Mouse (Mus musculus): ENCODE results near the gene Rfxap.

The Rfxap gene

GRCm38 (mm10) chr3:54807666-54808217, at the start of gene Rfxap:
TSS of gene Rfxap (minus strand) at chr3:54807791.
- peak; percentile 93 for DNase-seq (ENCODE audit: low read depth)

DNA sequence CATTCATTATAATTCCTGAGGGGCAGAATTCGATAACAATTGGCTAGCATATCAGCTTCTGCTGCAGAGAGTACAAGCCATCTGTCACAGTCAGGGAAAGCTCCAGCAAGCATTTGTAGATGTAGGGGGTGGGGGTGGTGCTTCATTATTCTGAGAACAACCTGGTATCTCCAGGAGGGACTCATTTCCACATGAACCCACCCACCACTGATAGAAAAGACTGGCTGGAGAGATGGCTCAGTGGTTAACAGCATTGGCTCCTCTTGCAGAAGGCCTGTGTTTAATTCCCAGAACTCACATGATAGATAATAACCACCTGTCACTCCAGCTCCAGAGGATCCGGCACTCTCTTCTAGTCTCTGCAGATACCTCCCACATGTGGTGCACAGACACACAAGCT, 27.8 kb upstream of the Rfxap start:
- DNase-seq (ENCODE audit: low read depth), result no peak

- no peak for DNase-seq (ENCODE audit: low read depth)
Measured at GRCm38 (mm10) chr3:54832491-54832890, 24.9 kb upstream of the Rfxap start.

DNA sequence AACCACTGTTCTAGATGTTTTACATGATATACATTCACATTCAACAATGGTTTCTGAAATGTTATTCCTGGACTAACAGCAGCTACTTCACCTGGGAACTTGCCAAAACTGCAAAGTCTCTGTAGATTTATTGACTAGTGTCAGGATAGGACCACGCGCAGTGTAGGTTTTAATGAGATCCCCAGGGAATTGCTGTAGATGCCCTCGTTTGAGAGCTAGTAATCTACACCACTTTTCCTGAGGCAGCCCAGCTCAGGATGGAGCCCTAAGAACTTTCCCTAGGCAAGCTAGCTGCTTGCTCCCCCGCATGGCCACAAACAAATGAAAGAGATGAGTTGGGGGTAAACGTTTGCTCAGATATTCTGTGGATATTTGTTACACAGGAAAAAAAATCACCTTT, 14.9 kb upstream of the Rfxap start:
- DNase-seq (ENCODE audit: low read depth), result no peak

DNA sequence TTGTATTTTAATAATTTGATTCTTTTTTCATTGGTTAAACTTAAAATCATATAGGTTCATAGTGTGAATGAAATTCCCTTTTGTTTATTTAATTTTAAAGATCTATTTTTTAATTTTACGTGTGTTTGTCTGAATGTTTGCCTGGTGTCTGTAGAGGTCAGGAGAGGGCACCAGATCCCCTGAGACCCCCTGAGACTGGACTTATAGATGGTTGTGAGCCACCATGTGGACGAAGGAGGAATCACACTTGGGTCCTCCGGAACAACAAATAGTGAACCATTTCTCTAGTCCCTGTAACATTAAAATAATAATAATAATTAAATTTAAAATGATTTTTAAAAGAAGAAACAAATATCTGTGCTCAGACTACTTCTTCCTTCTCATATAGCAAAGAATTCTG, 7.7 kb upstream of the Rfxap start:
- DNase-seq (ENCODE audit: low read depth), result no peak

- no peak for DNase-seq (ENCODE audit: low read depth)
Measured at GRCm38 (mm10) chr3:54814622-54815021, 7.0 kb upstream of the Rfxap start.

GRCm38 (mm10) chr3:54813418-54813988, 5.9 kb upstream of the Rfxap start:
- DNase-seq (ENCODE audit: low read depth), result no peak

- DNase-seq (ENCODE audit: low read depth), result no peak
Measured at GRCm38 (mm10) chr3:54811616-54812015, 4.0 kb upstream of the Rfxap start.

GRCm38 (mm10) chr3:54809111-54809510, 1.5 kb upstream of the Rfxap start:
- DNase-seq (ENCODE audit: low read depth), result no peak

DNA sequence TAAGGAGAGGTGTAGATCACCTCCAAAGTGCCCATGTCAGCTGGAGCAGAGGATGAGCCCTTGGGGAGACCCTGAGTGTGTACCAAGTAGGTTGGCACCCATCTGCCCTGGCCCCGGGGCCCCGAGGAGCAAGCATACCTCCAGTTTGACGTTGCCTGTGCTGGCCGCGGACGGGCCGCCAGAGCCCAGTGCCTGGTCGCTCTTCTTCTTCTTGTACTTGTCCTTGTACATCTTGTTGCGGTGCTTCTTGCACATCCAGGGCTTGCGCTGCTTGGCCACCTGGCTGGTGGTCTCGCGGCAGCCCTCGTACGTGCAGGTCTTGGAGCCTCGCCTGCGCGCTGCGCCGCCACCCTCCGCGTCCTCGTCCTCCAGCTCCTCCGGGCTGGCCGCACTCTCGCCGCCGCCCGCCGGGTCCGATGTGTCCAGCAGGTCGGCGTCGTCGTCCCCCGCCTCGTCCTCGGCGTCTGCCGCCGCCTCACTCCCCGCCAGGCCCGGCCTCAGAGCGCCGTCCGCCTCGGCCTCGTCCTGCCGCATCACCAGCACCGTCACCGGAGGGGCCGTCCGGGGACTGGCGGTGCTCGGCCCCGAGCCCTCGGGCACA, 430 bp downstream of the Rfxap start:
- no peak for DNase-seq (ENCODE audit: low read depth)

DNA sequence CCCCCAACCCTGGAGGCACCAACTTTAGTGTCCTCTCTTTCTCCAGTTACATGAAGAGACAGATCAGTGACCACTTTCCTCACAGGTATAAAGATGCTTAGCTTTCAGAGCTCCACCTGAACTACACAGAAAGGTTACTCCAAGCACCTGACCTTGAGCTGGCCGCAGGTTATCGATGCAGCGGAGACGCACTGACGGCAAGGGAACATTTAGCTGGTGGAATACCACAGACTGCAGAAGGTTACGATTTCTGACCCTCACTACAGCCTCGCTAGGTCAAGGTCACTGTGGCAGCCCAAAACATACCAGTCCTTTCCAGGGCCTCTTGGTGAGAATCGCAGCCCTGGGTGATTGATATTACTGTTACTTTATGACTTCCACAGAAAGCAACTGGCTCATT, 3.9 kb downstream of the Rfxap start:
- DNase-seq (ENCODE audit: low read depth), result no peak

DNA sequence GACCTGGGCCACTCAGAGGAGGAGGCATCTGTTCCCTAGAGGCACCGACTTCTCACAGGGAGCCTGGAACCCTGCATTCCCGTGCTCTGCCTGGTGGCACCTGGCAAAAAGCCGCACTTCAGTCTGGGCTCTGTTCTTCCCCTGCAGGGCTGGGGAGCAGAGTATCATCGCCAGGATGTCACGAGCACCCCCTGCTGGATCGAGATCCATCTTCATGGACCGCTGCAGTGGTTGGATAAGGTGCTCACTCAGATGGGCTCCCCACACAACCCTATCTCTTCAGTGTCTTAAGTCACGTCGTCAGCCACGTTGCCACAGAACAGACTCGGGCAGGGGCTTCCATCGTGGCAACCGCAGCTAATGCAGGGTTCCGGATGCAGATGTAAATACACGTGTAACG, 10.4 kb downstream of the Rfxap start:
- DNase-seq (ENCODE audit: low read depth), result no peak

- DNase-seq (ENCODE audit: low read depth), result no peak
Measured at GRCm38 (mm10) chr3:54795806-54796205, 11.8 kb downstream of the Rfxap start.

DNA sequence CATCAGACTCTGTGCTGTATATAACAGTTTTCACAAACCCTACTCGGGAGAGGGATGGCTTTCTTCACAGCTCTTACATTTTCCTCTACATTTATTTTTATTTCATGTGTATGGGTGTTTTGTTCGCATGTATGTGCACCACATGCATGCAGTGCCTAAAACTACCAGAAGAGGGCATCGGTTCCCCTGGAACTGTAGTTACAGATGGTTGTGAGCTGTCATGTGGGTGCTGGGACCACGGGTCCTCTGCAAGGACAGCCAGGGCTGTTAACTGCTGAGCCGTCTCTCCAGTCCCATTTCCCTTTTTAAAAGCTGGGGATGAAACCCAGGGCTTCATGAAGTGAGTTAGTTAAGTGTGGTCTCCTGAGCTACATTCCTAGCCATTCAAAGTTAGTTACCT, 12.2 kb downstream of the Rfxap start:
- DNase-seq (ENCODE audit: low read depth), result no peak

DNA sequence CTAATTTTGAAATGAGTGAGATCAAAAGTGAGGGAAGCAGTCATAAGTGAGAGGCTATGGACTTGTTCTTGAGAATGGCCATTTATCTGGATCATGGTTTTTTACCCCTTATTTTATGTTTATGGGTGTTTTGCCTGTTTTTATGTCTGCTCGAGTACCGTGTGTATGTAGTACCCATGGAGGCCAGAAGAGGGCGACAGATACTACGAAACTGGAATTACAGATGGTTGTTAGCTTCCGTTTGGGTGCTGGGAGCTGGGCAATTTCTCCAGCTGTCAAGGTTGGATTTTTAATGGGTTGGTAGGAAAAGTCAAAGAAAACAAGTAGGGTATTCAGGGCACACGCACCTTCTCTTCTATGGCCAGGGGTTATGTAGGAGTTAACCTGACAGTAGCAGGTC, 13.8 kb downstream of the Rfxap start:
- no peak for DNase-seq (ENCODE audit: low read depth)

- DNase-seq (ENCODE audit: low read depth), result no peak
Measured at GRCm38 (mm10) chr3:54791822-54792677, 15.5 kb downstream of the Rfxap start.

DNA sequence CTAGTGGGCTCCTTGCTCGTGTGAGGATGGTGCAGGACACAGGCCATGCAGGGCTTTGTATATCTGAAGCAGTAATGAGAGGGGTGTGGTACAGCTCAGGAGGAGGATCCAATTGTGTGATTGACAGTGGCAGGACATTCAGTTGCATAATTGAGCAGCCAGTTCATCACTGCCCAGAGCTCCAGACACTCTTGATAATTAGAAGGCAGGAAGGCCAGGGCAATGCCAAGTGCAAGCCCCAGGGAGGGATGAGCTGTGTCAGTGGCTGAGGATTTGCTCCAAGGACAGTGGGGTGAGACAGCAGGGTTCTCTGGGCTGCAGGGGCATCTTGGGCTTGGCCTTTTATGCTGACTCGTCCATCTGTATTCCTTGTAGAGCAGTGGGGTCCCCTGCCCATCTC, 17.0 kb downstream of the Rfxap start:
- no peak for DNase-seq (ENCODE audit: low read depth)

- DNase-seq (ENCODE audit: low read depth), result no peak
Measured at GRCm38 (mm10) chr3:54775989-54776631, 31.5 kb downstream of the Rfxap start.

DNA sequence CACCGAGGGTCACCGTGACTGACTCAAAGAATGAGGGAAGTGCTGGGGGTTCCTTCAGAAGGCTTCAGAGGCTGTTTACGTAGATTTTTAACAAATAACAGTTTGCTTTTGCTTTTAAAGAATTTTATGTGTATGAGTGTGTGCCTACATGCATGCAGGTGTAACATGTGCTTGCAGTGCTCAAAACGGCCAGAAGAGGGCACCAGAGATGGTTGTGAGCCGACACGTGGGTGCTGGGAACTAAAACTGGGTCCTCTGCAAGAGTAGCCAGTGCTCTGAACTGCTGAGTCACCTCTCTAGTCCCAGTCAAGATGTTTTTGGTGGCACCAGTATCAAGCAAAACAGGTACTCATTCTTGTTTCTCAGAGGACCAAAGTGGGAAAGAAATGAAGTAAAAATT, 34.0 kb downstream of the Rfxap start:
- no peak for DNase-seq (ENCODE audit: low read depth)

DNA sequence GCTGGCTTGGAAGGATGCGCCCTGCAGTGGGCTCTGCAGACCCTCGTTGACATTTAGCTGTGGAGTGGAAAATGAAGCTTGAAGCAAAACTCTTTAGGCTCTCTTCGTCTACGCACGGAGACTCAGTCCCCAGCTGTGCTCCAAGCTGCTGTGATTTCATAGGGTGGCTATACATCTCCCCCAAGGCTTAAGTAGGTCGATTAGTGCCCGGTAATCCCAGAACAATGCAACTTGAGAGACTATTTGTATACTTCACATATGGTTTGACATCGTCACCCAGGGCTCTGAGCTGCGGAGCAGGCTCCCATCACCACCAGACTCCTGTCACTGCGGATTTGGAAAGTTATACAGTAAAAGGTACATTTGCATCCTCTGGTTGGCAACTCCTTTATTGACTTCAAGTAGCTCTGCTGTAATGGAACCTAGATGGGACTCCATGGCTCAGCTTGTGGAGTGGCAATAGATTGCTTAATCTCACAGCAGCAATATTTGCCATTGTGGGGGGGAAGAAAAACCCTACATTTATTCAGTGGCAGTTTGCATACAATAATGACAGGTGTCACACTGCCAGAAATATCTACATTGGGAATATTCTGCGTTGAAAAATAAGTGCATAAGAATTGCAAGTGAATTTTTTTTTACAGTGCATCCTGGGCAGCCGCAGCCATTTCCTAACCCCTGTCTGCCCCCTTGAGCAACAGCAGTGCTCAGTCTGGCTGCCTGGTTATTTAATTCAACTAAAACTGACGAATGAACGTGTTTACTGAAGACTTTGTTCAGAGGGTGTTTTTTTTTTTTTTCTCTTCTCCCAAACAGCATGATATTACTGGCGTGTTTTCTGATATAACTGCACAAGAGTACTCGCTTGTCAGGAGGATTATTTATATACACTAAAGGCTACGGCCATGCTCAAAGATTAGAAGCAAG, 38.0 kb downstream of the Rfxap start:
- no peak for DNase-seq (ENCODE audit: low read depth)

DNA sequence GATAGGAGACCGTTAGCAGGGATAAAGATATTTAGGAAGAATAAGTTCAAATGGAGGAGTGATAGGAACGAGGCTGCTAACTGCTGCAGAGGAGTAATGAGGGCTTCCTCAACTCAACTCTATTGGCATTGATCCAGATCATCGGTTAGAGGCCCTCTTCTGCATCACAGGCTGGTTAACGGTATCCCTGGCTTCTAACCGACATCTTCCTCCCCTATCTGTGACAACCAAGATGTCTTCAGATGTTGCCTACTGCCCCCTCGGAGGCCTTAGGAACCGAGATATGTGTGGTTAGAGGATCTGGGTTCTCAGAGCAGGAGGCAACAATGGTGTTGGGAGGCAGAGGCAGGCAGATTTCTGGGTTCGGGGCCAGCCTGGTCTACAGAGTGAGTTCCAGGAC, 39.0 kb downstream of the Rfxap start:
- DNase-seq (ENCODE audit: low read depth), result no peak

- DNase-seq (ENCODE audit: low read depth), result no peak
Measured at GRCm38 (mm10) chr3:54766811-54767210, 40.8 kb downstream of the Rfxap start.
